Mouse (Mus musculus): ENCODE results near the gene Sncb. TPM values are rescaled to one million over a fixed set of nuclear protein-coding genes. Genes with fewer than 3 reads are reported as not detected.
A peak's percentile ranks its signal among the peaks of the same experiment; 100 is the strongest.

The Sncb gene
- polyA plus RNA-seq, 1 experiment: 0.63 TPM

DNA sequence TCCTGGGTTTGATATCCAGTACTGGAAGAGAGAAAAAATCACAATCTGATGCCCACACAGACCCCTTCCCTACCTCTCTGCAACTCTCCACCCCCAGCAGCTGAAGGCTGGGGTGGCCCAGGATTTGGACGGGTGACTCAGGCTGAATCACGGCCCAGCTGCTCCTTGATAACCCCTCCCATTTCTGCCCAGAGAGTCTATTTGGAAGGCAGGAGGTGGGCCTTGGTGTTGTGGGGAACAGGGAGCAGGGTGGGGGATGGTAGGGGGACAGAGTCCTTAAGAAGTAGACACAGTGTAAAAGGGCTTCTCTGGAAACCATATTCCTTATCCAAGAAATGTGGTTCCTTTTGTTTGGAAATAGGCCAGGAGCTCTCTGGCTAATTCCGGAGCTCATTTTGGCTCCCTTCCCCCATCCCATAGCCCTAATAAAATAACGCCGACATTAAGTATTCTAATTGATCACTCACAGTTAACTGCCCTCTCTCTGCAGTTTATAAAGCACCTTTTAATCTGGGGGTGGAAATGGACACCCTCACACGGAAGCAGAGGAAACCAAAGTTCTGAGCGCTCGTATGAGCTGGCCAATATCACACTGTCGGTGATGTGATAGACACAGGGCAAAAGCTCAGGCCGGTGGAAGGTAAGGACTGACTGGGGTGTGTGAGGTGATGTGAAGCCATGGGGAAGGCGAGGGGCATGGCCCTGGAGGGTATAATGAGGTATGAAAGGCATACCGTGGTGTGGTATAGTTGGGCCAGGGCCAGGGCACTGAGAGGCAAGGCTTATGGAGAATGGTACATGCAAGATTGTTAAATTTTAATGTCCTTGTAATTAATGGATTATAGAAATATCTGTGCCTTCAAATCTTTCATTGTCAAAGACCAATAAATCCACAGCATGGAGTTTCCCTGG is 12.0 kb downstream of the Sncb start:
- Histone ChIP-seq H3K27ac (ENCODE audit: insufficient read depth, low read depth, low read length) (no peak overlapping the region), H3K27me3 (ENCODE audit: control insufficient read depth, insufficient read depth, low read length) (peaks cover 15% of the 10 kb centered on the region), H3K4me1 (ENCODE audit: control insufficient read depth, insufficient read depth, insufficient read length, low read length) (peaks cover 12% of the 10 kb centered on the region), H3K36me3 (ENCODE audit: control insufficient read depth, insufficient read depth, low read length) (no peaks in the 10 kb centered on the region), H3K4me3 (ENCODE audit: low read depth, low read length) (no peak overlapping the region)
- TF ChIP-seq CTCF (IDR thresholded peaks at IDR 0.05; ENCODE audit: extremely low read depth, insufficient read length, insufficient replicate concordance, low read depth, low read length): no peak
- TF ChIP-seq POLR2A (IDR thresholded peaks at IDR 0.05; ENCODE audit: low read depth, low read length): no peak
- WGBS: 41% methylated on average over 12 of the region's 12 CpGs

GRCm38 (mm10) chr13:54753733-54754132 is 12.7 kb downstream of the Sncb start:
- TF ChIP-seq CTCF (IDR thresholded peaks at IDR 0.05; ENCODE audit: extremely low read depth, insufficient read length, insufficient replicate concordance, low read depth, low read length) (no peak), POLR2A (IDR thresholded peaks at IDR 0.05; ENCODE audit: low read depth, low read length) (no peak)
- no peak overlapping the region for H3K27ac ChIP-seq (ENCODE audit: insufficient read depth, low read depth, low read length)
- H3K4me1 ChIP-seq (ENCODE audit: control insufficient read depth, insufficient read depth, insufficient read length, low read length): peaks cover 11% of the 10 kb centered on the region
- no peak overlapping the region for H3K4me3 ChIP-seq (ENCODE audit: low read depth, low read length)
- WGBS: 54% methylated on average over 6 of the region's 6 CpGs
- no peaks in the 10 kb centered on the region for H3K36me3 ChIP-seq (ENCODE audit: control insufficient read depth, insufficient read depth, low read length)
- H3K27me3 ChIP-seq (ENCODE audit: control insufficient read depth, insufficient read depth, low read length): peaks cover 22% of the 10 kb centered on the region

GRCm38 (mm10) chr13:54752656-54753055 is 13.7 kb downstream of the Sncb start:
- no peak overlapping the region for H3K4me3 ChIP-seq (ENCODE audit: low read depth, low read length)
- H3K27ac ChIP-seq (ENCODE audit: insufficient read depth, low read depth, low read length): no peak overlapping the region
- peaks cover 4% of the 10 kb centered on the region for H3K4me1 ChIP-seq (ENCODE audit: control insufficient read depth, insufficient read depth, insufficient read length, low read length)
- WGBS: 61% methylated on average over 10 of the region's 10 CpGs
- H3K36me3 ChIP-seq (ENCODE audit: control insufficient read depth, insufficient read depth, low read length): no peaks in the 10 kb centered on the region
- peaks cover 23% of the 10 kb centered on the region for H3K27me3 ChIP-seq (ENCODE audit: control insufficient read depth, insufficient read depth, low read length)
- TF ChIP-seq CTCF (IDR thresholded peaks at IDR 0.05; ENCODE audit: extremely low read depth, insufficient read length, insufficient replicate concordance, low read depth, low read length): no peak
- TF ChIP-seq POLR2A (IDR thresholded peaks at IDR 0.05; ENCODE audit: low read depth, low read length): no peak

DNA sequence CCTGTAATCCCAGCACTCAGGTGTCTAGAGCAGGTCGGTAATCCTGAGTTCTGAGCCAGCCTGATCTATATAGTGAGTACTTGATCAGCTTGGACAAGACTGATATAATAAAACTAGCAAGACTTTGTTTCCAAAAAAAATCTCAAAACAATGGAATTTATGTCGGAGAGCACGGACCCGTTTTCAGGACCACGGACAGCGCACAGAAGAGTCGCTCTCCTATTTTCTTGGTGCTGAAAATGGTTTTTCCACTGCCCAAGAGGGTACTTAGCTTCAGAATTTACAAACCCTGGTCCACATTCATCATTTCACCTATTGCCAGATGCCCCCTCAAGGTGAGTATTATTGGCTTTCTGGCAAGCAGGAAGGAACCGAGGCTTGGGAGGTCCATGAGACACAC is 15.7 kb downstream of the Sncb start:
- no peak overlapping the region for H3K4me3 ChIP-seq (ENCODE audit: low read depth, low read length)
- no peak overlapping the region for H3K27ac ChIP-seq (ENCODE audit: insufficient read depth, low read depth, low read length)
- 7% methylated on average over 8 of the region's 8 CpGs for WGBS
- no peak for TF ChIP-seq POLR2A (IDR thresholded peaks at IDR 0.05; ENCODE audit: low read depth, low read length)
- no peak for TF ChIP-seq CTCF (IDR thresholded peaks at IDR 0.05; ENCODE audit: extremely low read depth, insufficient read length, insufficient replicate concordance, low read depth, low read length)
- H3K36me3 ChIP-seq (ENCODE audit: control insufficient read depth, insufficient read depth, low read length): no peaks in the 10 kb centered on the region
- H3K4me1 ChIP-seq (ENCODE audit: control insufficient read depth, insufficient read depth, insufficient read length, low read length): peaks cover 4% of the 10 kb centered on the region; the same call in 1 of the 2 replicates
- peaks cover 23% of the 10 kb centered on the region for H3K27me3 ChIP-seq (ENCODE audit: control insufficient read depth, insufficient read depth, low read length)

GRCm38 (mm10) chr13:54749864-54750411 is 16.5 kb downstream of the Sncb start, which contains the start of gene Gprin1:
Gene Gprin1, minus strand, starts transcription at chr13:54749874.
- no peaks in the 10 kb centered on the region for H3K36me3 ChIP-seq (ENCODE audit: control insufficient read depth, insufficient read depth, low read length)
- no peak within 1 kb of the TSS for H3K27ac ChIP-seq (ENCODE audit: insufficient read depth, low read depth, low read length)
- TF ChIP-seq CTCF (IDR thresholded peaks at IDR 0.05; ENCODE audit: extremely low read depth, insufficient read length, insufficient replicate concordance, low read depth, low read length) (no peak), POLR2A (IDR thresholded peaks at IDR 0.05; ENCODE audit: low read depth, low read length) (no peak)
- peaks cover 23% of the 10 kb centered on the region for H3K27me3 ChIP-seq (ENCODE audit: control insufficient read depth, insufficient read depth, low read length)
- H3K4me1 ChIP-seq (ENCODE audit: control insufficient read depth, insufficient read depth, insufficient read length, low read length): peaks cover 4% of the 10 kb centered on the region; the same call in 1 of the 2 replicates
- H3K4me3 ChIP-seq (ENCODE audit: low read depth, low read length): peak within 1 kb of the TSS; percentile 54
- 3% methylated on average over 29 of the region's 29 CpGs for whole genome bisulfite sequencing

GRCm38 (mm10) chr13:54749061-54749863 is 17.1 kb downstream of the Sncb start:
- 2% methylated on average over 87 of the region's 100 CpGs for WGBS

More at GRCm38 (mm10) chr13:54749061-54749863, 17.1 kb downstream of the Sncb start:
- no peaks in the 10 kb centered on the region for H3K36me3 ChIP-seq (ENCODE audit: control insufficient read depth, insufficient read depth, low read length)
- peaks cover 23% of the 10 kb centered on the region for H3K27me3 ChIP-seq (ENCODE audit: control insufficient read depth, insufficient read depth, low read length)
- TF ChIP-seq POLR2A (IDR thresholded peaks at IDR 0.05; ENCODE audit: low read depth, low read length): no peak
- no peak for TF ChIP-seq CTCF (IDR thresholded peaks at IDR 0.05; ENCODE audit: extremely low read depth, insufficient read length, insufficient replicate concordance, low read depth, low read length)
- peaks cover 4% of the 10 kb centered on the region; the same call in 1 of the 2 replicates for H3K4me1 ChIP-seq (ENCODE audit: control insufficient read depth, insufficient read depth, insufficient read length, low read length)
- H3K27ac ChIP-seq (ENCODE audit: insufficient read depth, low read depth, low read length): no peak overlapping the region
- H3K4me3 ChIP-seq (ENCODE audit: low read depth, low read length): peak overlapping the region; percentile 54

Data from small intestine, adult 2 months (tissue).